Mouse (Mus musculus) kidney, postnatal 0 days (tissue): Measurements from ENCODE around the gene Abcc9. TPM values are rescaled to one million over a fixed set of nuclear protein-coding genes. Genes with fewer than 3 reads are reported as not detected.

Experiments used
- ATAC-seq: fragments of 200-750 bp; cut with Nextera tagmentation; replicated peaks from 2 replicates; pipeline ENCODE4 v1.8.0; 2017; ENCODE audit warnings: low read depth, moderate number of reproducible peaks, moderate TSS enrichment, moderate library complexity; ENCODE audit not compliant: low FRiP score
- DNase-seq: peaks from one replicate; pipeline ENCODE4 v3.0.0-alpha.2; 2016; ENCODE audit warnings: low spot score
- H3K27ac ChIP-seq: fragments of 300-500 bp; sonication (generic); 2 replicates; pipeline ENCODE4 v1.5.1; 2014; ENCODE audit warnings: mild to moderate bottlenecking
- H3K27me3 ChIP-seq: fragments of 300-500 bp; sonication (generic); 2 replicates; pipeline ENCODE4 v1.6.1; 2014; ENCODE audit warnings: low read length, mixed read lengths; ENCODE audit not compliant: insufficient read depth
- H3K36me3 ChIP-seq: fragments of 300-500 bp; sonication (generic); 2 replicates; pipeline ENCODE4 v1.6.1; 2014; ENCODE audit warnings: low read length, mixed read lengths; ENCODE audit not compliant: insufficient read depth
- H3K4me1 ChIP-seq: fragments of 300-500 bp; sonication (generic); replicated peaks from 2 replicates; pipeline ENCODE4 v1.6.1; 2014; ENCODE audit warnings: antibody characterized with exemption, low read length, mixed read lengths; ENCODE audit not compliant: insufficient read depth
- H3K4me2 ChIP-seq: fragments of 300-500 bp; sonication (generic); 2 replicates; pipeline ENCODE4 v1.6.1; 2014; ENCODE audit warnings: mild to moderate bottlenecking, low read length, moderate library complexity, mixed read lengths
- H3K4me3 ChIP-seq: fragments of 300-500 bp; sonication (generic); replicated peaks from 2 replicates; pipeline ENCODE4 v1.5.1; 2014; ENCODE audit warnings: low read depth, low read length
- H3K9ac ChIP-seq: fragments of 300-500 bp; sonication (generic); 2 replicates; pipeline ENCODE4 v1.6.1; 2014; ENCODE audit warnings: low read depth, low read length
- H3K9me3 ChIP-seq: fragments of 300-500 bp; sonication (generic); replicated peaks from 2 replicates; pipeline ENCODE4 v1.6.1; 2016; ENCODE audit warnings: low read length, inconsistent platforms, mixed read lengths
- CTCF ChIP-seq: IDR thresholded peaks from 2 replicates; pipeline ENCODE4 v1.5.1; 2016; ENCODE audit warnings: antibody characterized with exemption, low read depth, mild to moderate bottlenecking, moderate library complexity
- WGBS: fragments of 180-500 bp; shearing (Covaris S2); extraction: QIAGEN DNeasy Blood & Tissue Kit; methylation state at CpG from one replicate; pipeline ENCODE4 v1.1.7; 2014; 5-methylcytosine and 5-hydroxymethylcytosine counted together
- polyA plus RNA-seq: library from polyadenylated mRNA; unstranded; fragments of >200 nt; fragmentation: Nextera tagmentation; extraction: Ambion mirVana; gene quantifications from 2 replicates; pipeline ENCODE4 v1.2.1, GENCODE M21; 2015

Abcc9 gene
- 5.6 and 6.1 TPM in 2 replicates for polyA plus RNA-seq

GRCm38 (mm10) chr6:142701652-142702637 lies at the start of gene Abcc9:
Gene Abcc9 (minus strand): TSS chr6:142702315.
- ATAC-seq, result peak; percentile 75
- Histone ChIP-seq H3K27me3 (no peaks in the 10 kb centered on the region), H3K36me3 (no peaks in the 10 kb centered on the region), H3K4me3 (peak within 1 kb of the TSS; percentile 45), H3K9me3 (no peaks in the 10 kb centered on the region), H3K9ac (peak within 1 kb of the TSS; percentile 65), H3K4me2 (peak within 1 kb of the TSS; percentile 79), H3K4me1 (peaks cover 6% of the 10 kb centered on the region; the same call in 1 of the 2 replicates), H3K27ac (peak within 1 kb of the TSS; percentile 68)
- TF ChIP-seq CTCF, result peak; percentile 43; the same call in 1 of the 2 replicates
- WGBS, result 6% methylated on average over 34 of the region's 36 CpGs
- peak; percentile 79 for DNase-seq

GRCm38 (mm10) chr6:142751365-142751764 lies 49.2 kb upstream of the Abcc9 start:
- peak; percentile 71 for ATAC-seq
- Histone ChIP-seq H3K4me2 (no peak overlapping the region), H3K4me3 (no peak overlapping the region), H3K36me3 (no peaks in the 10 kb centered on the region), H3K27ac (no peak overlapping the region), H3K4me1 (no peaks in the 10 kb centered on the region), H3K9me3 (no peaks in the 10 kb centered on the region), H3K27me3 (no peaks in the 10 kb centered on the region), H3K9ac (no peak overlapping the region)
- TF ChIP-seq CTCF, result no peak
- no peak for DNase-seq
- WGBS, result 44% methylated on average over 9 of the region's 9 CpGs

- Histone ChIP-seq H3K4me3 (no peak overlapping the region), H3K4me2 (no peak overlapping the region), H3K27ac (no peak overlapping the region), H3K9ac (no peak overlapping the region), H3K9me3 (no peaks in the 10 kb centered on the region), H3K36me3 (no peaks in the 10 kb centered on the region), H3K27me3 (no peaks in the 10 kb centered on the region), H3K4me1 (no peaks in the 10 kb centered on the region)
- ATAC-seq, result no peak
- 58% methylated on average over 8 of the region's 8 CpGs for whole genome bisulfite sequencing
- no peak for DNase-seq
- no peak for TF ChIP-seq CTCF
These were observed 46.1 kb upstream of the Abcc9 start for GRCm38 (mm10) chr6:142748057-142748708.

- Histone ChIP-seq H3K9me3 (no peaks in the 10 kb centered on the region), H3K4me2 (no peak overlapping the region), H3K4me3 (no peak overlapping the region), H3K36me3 (no peaks in the 10 kb centered on the region), H3K27ac (no peak overlapping the region), H3K4me1 (no peaks in the 10 kb centered on the region), H3K9ac (no peak overlapping the region), H3K27me3 (no peaks in the 10 kb centered on the region)
- WGBS, result 75% methylated on average over 2 of the region's 2 CpGs
- DNase-seq (no peak), ATAC-seq (no peak)
- no peak for TF ChIP-seq CTCF
These were observed 45.0 kb upstream of the Abcc9 start for GRCm38 (mm10) chr6:142747165-142747564.

- H3K27me3 ChIP-seq, result no peaks in the 10 kb centered on the region
- no peaks in the 10 kb centered on the region for H3K9me3 ChIP-seq
- TF ChIP-seq CTCF, result no peak
- H3K4me3 ChIP-seq, result no peak overlapping the region
- no peaks in the 10 kb centered on the region for H3K4me1 ChIP-seq
- no peak overlapping the region for H3K4me2 ChIP-seq
- H3K9ac ChIP-seq, result no peak overlapping the region
- WGBS, result 69% methylated on average over 7 of the region's 7 CpGs
- DNase-seq, result no peak
- no peak overlapping the region for H3K27ac ChIP-seq
- ATAC-seq, result no peak
- H3K36me3 ChIP-seq, result no peaks in the 10 kb centered on the region
These were observed 44.6 kb upstream of the Abcc9 start for GRCm38 (mm10) chr6:142746765-142747164.

- ATAC-seq (no peak), DNase-seq (no peak)
- Histone ChIP-seq H3K36me3 (no peaks in the 10 kb centered on the region), H3K27ac (no peak overlapping the region), H3K9me3 (no peaks in the 10 kb centered on the region), H3K4me1 (no peaks in the 10 kb centered on the region), H3K4me3 (no peak overlapping the region), H3K27me3 (no peaks in the 10 kb centered on the region), H3K9ac (no peak overlapping the region), H3K4me2 (no peak overlapping the region)
- WGBS, result 88% methylated on average over 5 of the region's 5 CpGs
- TF ChIP-seq CTCF, result no peak
These were observed 43.4 kb upstream of the Abcc9 start for GRCm38 (mm10) chr6:142745484-142745883.
